Mouse (Mus musculus) left cerebral cortex, postnatal 4 days (tissue): ENCODE results near the gene Adgrd1. TPM values are rescaled to one million over a fixed set of nuclear protein-coding genes. Genes with fewer than 3 reads are reported as not detected.
A peak's percentile ranks its signal among the peaks of the same experiment; 100 is the strongest.

Experiments
- DNase-seq: peaks from one replicate; pipeline ENCODE4 v3.0.0-alpha.2; 2022
- intact Hi-C: fragments of 180-260 bp; cut with DNase I; formaldehyde crosslinking; loops from one replicate; pipeline ENCODE4 v1.15.1; 2025
- total RNA-seq, 2 experiments: library from RNA; stranded (reverse); gene quantifications; 2 replicates each; pipeline ENCODE4 v1.2.3; 2021

Adgrd1 gene
- total RNA-seq, 2 experiments from 2014 or later: 0.28 to 0.38 TPM

- intact Hi-C loops: loop anchor here (10.0 kb wide), 2 partner anchors 198 to 318 kb away; partner anchors contain the start of gene Sfswap
- DNase-seq: no peak
Observed at GRCm38 (mm10) chr5:129186926-129187325, 90.4 kb downstream of the Adgrd1 start.

GRCm38 (mm10) chr5:129189071-129189470 lies 92.5 kb downstream of the Adgrd1 start:
- DNase-seq: peak; percentile 86
- intact Hi-C loops: loop anchor here (10.0 kb wide), 2 partner anchors 196 to 316 kb away; partner anchors contain the start of gene Sfswap

- no peak for DNase-seq
- intact Hi-C loops: no loop called here
Observed at GRCm38 (mm10) chr5:129190077-129190476, 93.5 kb downstream of the Adgrd1 start.

- no peak for DNase-seq
- intact Hi-C loops: no loop called here
Observed at GRCm38 (mm10) chr5:129196501-129196900, 100.0 kb downstream of the Adgrd1 start.

- no peak for DNase-seq
- intact Hi-C loops: no loop called here
Observed at GRCm38 (mm10) chr5:129196971-129197519, 100.5 kb downstream of the Adgrd1 start.

GRCm38 (mm10) chr5:129200132-129200531 lies 103.6 kb downstream of the Adgrd1 start:
- intact Hi-C loops: no loop called here
- DNase-seq: no peak

GRCm38 (mm10) chr5:129208279-129208678 lies 111.7 kb downstream of the Adgrd1 start:
- intact Hi-C loops: no loop called here
- no peak for DNase-seq

- intact Hi-C loops: no loop called here
Observed at GRCm38 (mm10) chr5:129208845-129209244, 112.3 kb downstream of the Adgrd1 start.

GRCm38 (mm10) chr5:129211385-129212031 lies 115.0 kb downstream of the Adgrd1 start:
- intact Hi-C loops: no loop called here

More at GRCm38 (mm10) chr5:129208845-129209244, 112.3 kb downstream of the Adgrd1 start:
- DNase-seq: no peak

GRCm38 (mm10) chr5:129214023-129214422 lies 117.5 kb downstream of the Adgrd1 start:
- intact Hi-C loops: no loop called here
- peak; percentile 52 for DNase-seq

More at GRCm38 (mm10) chr5:129211385-129212031, 115.0 kb downstream of the Adgrd1 start:
- no peak for DNase-seq

GRCm38 (mm10) chr5:129216001-129216400 lies 119.5 kb downstream of the Adgrd1 start:
- DNase-seq: peak; percentile 31
- intact Hi-C loops: no loop called here

- no peak for DNase-seq
- intact Hi-C loops: no loop called here
Observed at GRCm38 (mm10) chr5:129217481-129218221, 121.1 kb downstream of the Adgrd1 start.

GRCm38 (mm10) chr5:129218222-129218505 lies 121.6 kb downstream of the Adgrd1 start:
- DNase-seq: no peak
- intact Hi-C loops: no loop called here

- intact Hi-C loops: no loop called here
- peak; percentile 36 for DNase-seq
Observed at GRCm38 (mm10) chr5:129218537-129218981, 122.0 kb downstream of the Adgrd1 start.

- DNase-seq: no peak
- intact Hi-C loops: no loop called here
Observed at GRCm38 (mm10) chr5:129219178-129219760, 122.7 kb downstream of the Adgrd1 start.

- DNase-seq: no peak
- intact Hi-C loops: no loop called here
Observed at GRCm38 (mm10) chr5:129225810-129226450, 129.4 kb downstream of the Adgrd1 start.

GRCm38 (mm10) chr5:129228171-129228570 lies 131.6 kb downstream of the Adgrd1 start:
- intact Hi-C loops: no loop called here
- no peak for DNase-seq

GRCm38 (mm10) chr5:129233301-129233700 lies 136.8 kb downstream of the Adgrd1 start:
- intact Hi-C loops: no loop called here
- no peak for DNase-seq

- intact Hi-C loops: no loop called here
- no peak for DNase-seq
Observed at GRCm38 (mm10) chr5:129233881-129234432, 137.4 kb downstream of the Adgrd1 start.

- DNase-seq: no peak
- intact Hi-C loops: no loop called here
Observed at GRCm38 (mm10) chr5:129236366-129236765, 139.8 kb downstream of the Adgrd1 start.

GRCm38 (mm10) chr5:129241865-129242264 lies 145.3 kb downstream of the Adgrd1 start:
- intact Hi-C loops: no loop called here
- no peak for DNase-seq
